Mouse (Mus musculus): ENCODE data around the gene Slc30a9. TPM values are rescaled to one million over a fixed set of nuclear protein-coding genes. Genes with fewer than 3 reads are reported as not detected.

Gene Slc30a9
- polyA plus RNA-seq, 1 experiment, result 14.2 TPM

GRCm38 (mm10) chr5:67362316-67362715 lies 55.6 kb downstream of the Slc30a9 start:
- H3K27ac ChIP-seq (ENCODE audit: insufficient read depth, low read length), result no peak overlapping the region
- 95% methylated on average over 10 of the region's 10 CpGs for WGBS
- H3K27me3 ChIP-seq (ENCODE audit: control insufficient read depth, insufficient read depth, low read length), result no peaks in the 10 kb centered on the region
- TF ChIP-seq POLR2A (IDR thresholded peaks at IDR 0.05; ENCODE audit: low read depth, low read length) (no peak), CTCF (IDR thresholded peaks at IDR 0.05; ENCODE audit: extremely low read depth, insufficient read depth, insufficient read length, insufficient replicate concordance) (no peak)
- no peaks in the 10 kb centered on the region for H3K4me1 ChIP-seq (ENCODE audit: control insufficient read depth, insufficient read depth, insufficient read length)
- H3K36me3 ChIP-seq (ENCODE audit: control insufficient read depth, insufficient read depth, low read length), result no peaks in the 10 kb centered on the region
- H3K4me3 ChIP-seq (ENCODE audit: extremely low read depth, insufficient read depth, insufficient read length), result no peak overlapping the region
- DNase-seq (ENCODE audit: low read depth in 1 of 2, low spot score in 2 of 2), result no peak

GRCm38 (mm10) chr5:67362931-67363330 lies 56.2 kb downstream of the Slc30a9 start:
- TF ChIP-seq POLR2A (IDR thresholded peaks at IDR 0.05; ENCODE audit: low read depth, low read length) (no peak), CTCF (IDR thresholded peaks at IDR 0.05; ENCODE audit: extremely low read depth, insufficient read depth, insufficient read length, insufficient replicate concordance) (no peak)
- no peaks in the 10 kb centered on the region for H3K4me1 ChIP-seq (ENCODE audit: control insufficient read depth, insufficient read depth, insufficient read length)
- H3K36me3 ChIP-seq (ENCODE audit: control insufficient read depth, insufficient read depth, low read length), result no peaks in the 10 kb centered on the region
- DNase-seq (ENCODE audit: low read depth in 1 of 2, low spot score in 2 of 2), result no peak
- WGBS, result 67% methylated on average over 2 of the region's 2 CpGs
- no peak overlapping the region for H3K4me3 ChIP-seq (ENCODE audit: extremely low read depth, insufficient read depth, insufficient read length)
- no peaks in the 10 kb centered on the region for H3K27me3 ChIP-seq (ENCODE audit: control insufficient read depth, insufficient read depth, low read length)
- H3K27ac ChIP-seq (ENCODE audit: insufficient read depth, low read length), result no peak overlapping the region

- no peak for DNase-seq (ENCODE audit: low read depth in 1 of 2, low spot score in 2 of 2)
- WGBS, result 46% methylated on average over 8 of the region's 8 CpGs
- Histone ChIP-seq H3K27me3 (ENCODE audit: control insufficient read depth, insufficient read depth, low read length) (no peaks in the 10 kb centered on the region), H3K27ac (ENCODE audit: insufficient read depth, low read length) (no peak overlapping the region), H3K4me3 (ENCODE audit: extremely low read depth, insufficient read depth, insufficient read length) (no peak overlapping the region), H3K36me3 (ENCODE audit: control insufficient read depth, insufficient read depth, low read length) (no peaks in the 10 kb centered on the region), H3K4me1 (ENCODE audit: control insufficient read depth, insufficient read depth, insufficient read length) (no peaks in the 10 kb centered on the region)
- TF ChIP-seq POLR2A (IDR thresholded peaks at IDR 0.05; ENCODE audit: low read depth, low read length), result no peak
- no peak for TF ChIP-seq CTCF (IDR thresholded peaks at IDR 0.05; ENCODE audit: extremely low read depth, insufficient read depth, insufficient read length, insufficient replicate concordance)
These were observed 70.4 kb downstream of the Slc30a9 start for GRCm38 (mm10) chr5:67377044-67377621.

- no peaks in the 10 kb centered on the region for H3K27me3 ChIP-seq (ENCODE audit: control insufficient read depth, insufficient read depth, low read length)
- TF ChIP-seq POLR2A (IDR thresholded peaks at IDR 0.05; ENCODE audit: low read depth, low read length) (no peak), CTCF (IDR thresholded peaks at IDR 0.05; ENCODE audit: extremely low read depth, insufficient read depth, insufficient read length, insufficient replicate concordance) (no peak)
- no peak overlapping the region for H3K27ac ChIP-seq (ENCODE audit: insufficient read depth, low read length)
- no peaks in the 10 kb centered on the region for H3K4me1 ChIP-seq (ENCODE audit: control insufficient read depth, insufficient read depth, insufficient read length)
- WGBS, result 89% methylated on average over 2 of the region's 2 CpGs
- H3K4me3 ChIP-seq (ENCODE audit: extremely low read depth, insufficient read depth, insufficient read length), result no peak overlapping the region
- no peaks in the 10 kb centered on the region for H3K36me3 ChIP-seq (ENCODE audit: control insufficient read depth, insufficient read depth, low read length)
- no peak for DNase-seq (ENCODE audit: low read depth in 1 of 2, low spot score in 2 of 2)
These were observed 74.9 kb downstream of the Slc30a9 start for GRCm38 (mm10) chr5:67381690-67382089.

GRCm38 (mm10) chr5:67382556-67382955 lies 75.8 kb downstream of the Slc30a9 start:
- Histone ChIP-seq H3K27ac (ENCODE audit: insufficient read depth, low read length) (no peak overlapping the region), H3K36me3 (ENCODE audit: control insufficient read depth, insufficient read depth, low read length) (no peaks in the 10 kb centered on the region), H3K27me3 (ENCODE audit: control insufficient read depth, insufficient read depth, low read length) (no peaks in the 10 kb centered on the region), H3K4me1 (ENCODE audit: control insufficient read depth, insufficient read depth, insufficient read length) (no peaks in the 10 kb centered on the region), H3K4me3 (ENCODE audit: extremely low read depth, insufficient read depth, insufficient read length) (no peak overlapping the region)
- TF ChIP-seq POLR2A (IDR thresholded peaks at IDR 0.05; ENCODE audit: low read depth, low read length) (no peak), CTCF (IDR thresholded peaks at IDR 0.05; ENCODE audit: extremely low read depth, insufficient read depth, insufficient read length, insufficient replicate concordance) (no peak)
- DNase-seq (ENCODE audit: low read depth in 1 of 2, low spot score in 2 of 2), result no peak
- WGBS, result 89% methylated on average over 7 of the region's 7 CpGs

GRCm38 (mm10) chr5:67393951-67394350 lies 87.2 kb downstream of the Slc30a9 start:
- H3K4me1 ChIP-seq (ENCODE audit: control insufficient read depth, insufficient read depth, insufficient read length), result peaks cover 10% of the 10 kb centered on the region
- WGBS, result 42% methylated on average over 6 of the region's 6 CpGs
- no peaks in the 10 kb centered on the region for H3K36me3 ChIP-seq (ENCODE audit: control insufficient read depth, insufficient read depth, low read length)
- TF ChIP-seq CTCF (IDR thresholded peaks at IDR 0.05; ENCODE audit: extremely low read depth, insufficient read depth, insufficient read length, insufficient replicate concordance) (no peak), POLR2A (IDR thresholded peaks at IDR 0.05; ENCODE audit: low read depth, low read length) (no peak)
- H3K4me3 ChIP-seq (ENCODE audit: extremely low read depth, insufficient read depth, insufficient read length), result no peak overlapping the region
- peak in 1 of 2 experiments; percentile 53 for DNase-seq (ENCODE audit: low read depth in 1 of 2, low spot score in 2 of 2)
- H3K27me3 ChIP-seq (ENCODE audit: control insufficient read depth, insufficient read depth, low read length), result no peaks in the 10 kb centered on the region
- H3K27ac ChIP-seq (ENCODE audit: insufficient read depth, low read length), result no peak overlapping the region

- 7% methylated on average over 11 of the region's 11 CpGs for WGBS
- H3K4me1 ChIP-seq (ENCODE audit: control insufficient read depth, insufficient read depth, insufficient read length), result peaks cover 10% of the 10 kb centered on the region
- H3K4me3 ChIP-seq (ENCODE audit: extremely low read depth, insufficient read depth, insufficient read length), result no peak overlapping the region
- no peaks in the 10 kb centered on the region for H3K36me3 ChIP-seq (ENCODE audit: control insufficient read depth, insufficient read depth, low read length)
- no peak overlapping the region for H3K27ac ChIP-seq (ENCODE audit: insufficient read depth, low read length)
- H3K27me3 ChIP-seq (ENCODE audit: control insufficient read depth, insufficient read depth, low read length), result no peaks in the 10 kb centered on the region
- TF ChIP-seq POLR2A (IDR thresholded peaks at IDR 0.05; ENCODE audit: low read depth, low read length) (no peak), CTCF (IDR thresholded peaks at IDR 0.05; ENCODE audit: extremely low read depth, insufficient read depth, insufficient read length, insufficient replicate concordance) (no peak)
- peak in 1 of 2 experiments; percentile 14 for DNase-seq (ENCODE audit: low read depth in 1 of 2, low spot score in 2 of 2)
These were observed 88.6 kb downstream of the Slc30a9 start for GRCm38 (mm10) chr5:67395211-67395851.
